Mouse (Mus musculus) lung, adult 2 months (tissue): Measurements from ENCODE around the gene Cers3.

Experiments used
- CTCF ChIP-seq: fragments of 200-500 bp; IDR thresholded peaks from 2 replicates; pipeline ENCODE4 v1.5.1; 2011; ENCODE audit warnings: mild to moderate bottlenecking, low read length, control low read depth; ENCODE audit not compliant: insufficient read depth
- POLR2A ChIP-seq: fragments of 200-500 bp; IDR thresholded peaks from 2 replicates; pipeline ENCODE4 v1.6.1; 2011; ENCODE audit warnings: low read depth, mild to moderate bottlenecking, control low read depth, low read length, borderline replicate concordance; ENCODE audit errors: extremely low read depth

DNA sequence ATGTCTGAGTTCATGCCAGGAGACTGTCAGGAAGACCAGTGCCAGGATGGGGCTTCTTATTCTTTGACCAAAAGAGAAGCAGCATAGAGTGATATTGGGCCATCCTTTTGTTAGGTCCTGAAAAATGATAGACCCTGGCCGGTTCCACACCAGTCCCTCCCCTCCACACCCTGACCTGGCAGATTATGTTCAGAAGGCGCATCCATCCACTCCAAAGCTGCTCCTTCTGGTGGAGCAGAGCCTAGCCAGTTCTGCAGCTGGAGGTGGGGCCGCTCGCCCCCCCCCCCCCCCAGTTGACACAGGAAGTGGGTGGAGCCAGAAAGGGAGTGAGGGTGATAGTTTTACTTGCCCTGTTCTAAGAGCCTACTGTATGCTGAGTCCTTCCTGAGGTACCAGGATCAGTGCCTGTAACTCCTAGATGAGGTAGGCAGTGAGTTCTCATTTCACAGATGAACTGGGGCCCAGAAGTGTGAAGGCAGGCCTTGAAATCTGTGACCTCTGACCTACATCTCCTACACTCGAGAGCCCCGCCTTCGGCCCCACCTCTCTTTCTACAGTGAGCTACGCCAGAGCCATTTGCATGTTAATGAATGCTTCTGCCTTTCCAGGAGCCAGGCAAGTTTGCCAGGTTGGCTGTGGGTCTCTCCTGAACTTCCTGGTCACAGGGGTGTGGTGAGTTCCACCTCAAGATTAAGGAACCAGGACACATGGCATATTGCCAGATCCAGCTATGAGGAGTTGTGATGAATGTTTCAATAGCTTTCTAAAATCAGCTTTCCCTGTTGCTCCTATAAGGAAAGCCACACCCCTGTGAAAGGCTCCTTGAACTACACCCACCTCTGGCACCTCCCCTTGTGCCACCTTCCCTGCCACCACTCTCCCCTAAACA, 46.8 kb downstream of the Cers3 start:
- TF ChIP-seq POLR2A (no peak), CTCF (no peak)
